Mouse (Mus musculus): Measurements from ENCODE around the gene Gucy1b2. TPM values are rescaled to one million over a fixed set of nuclear protein-coding genes. Genes with fewer than 3 reads are reported as not detected.

The Gucy1b2 gene
- total and polyA plus RNA-seq, 3 experiments, result not detected

- H3K27me3 ChIP-seq (ENCODE audit: insufficient read depth, low read length), result peaks cover 8% of the 10 kb centered on the region; the same call in 1 of the 2 replicates
- ATAC-seq (ENCODE audit: extremely low read depth, insufficient number of reproducible peaks, low FRiP score, poor library complexity, severe bottlenecking) (no peak), DNase-seq (ENCODE audit: low spot score) (no peak)
- TF ChIP-seq TAL1 (conservative IDR thresholded peaks at IDR 0.05; ENCODE audit: low read depth, low read length), result no peak
- no peaks in the 10 kb centered on the region for H3K36me3 ChIP-seq (replicated peaks)
- H3K9me3 ChIP-seq (replicated peaks), result no peaks in the 10 kb centered on the region
- no peaks in the 10 kb centered on the region for H3K4me1 ChIP-seq (ENCODE audit: insufficient read depth, low read depth, low read length)
- no peak overlapping the region for H3K4me3 ChIP-seq (ENCODE audit: low read depth, low read length)
Observed at GRCm38 (mm10) chr14:62389064-62389728, 66.9 kb downstream of the Gucy1b2 start.

GRCm38 (mm10) chr14:62383786-62384299, 72.2 kb downstream of the Gucy1b2 start:
- H3K36me3 ChIP-seq (replicated peaks), result peaks cover 27% of the 10 kb centered on the region
- no peak for ATAC-seq (ENCODE audit: extremely low read depth, insufficient number of reproducible peaks, low FRiP score, poor library complexity, severe bottlenecking)
- H3K27me3 ChIP-seq (ENCODE audit: insufficient read depth, low read length), result no peaks in the 10 kb centered on the region
- no peak overlapping the region for H3K4me3 ChIP-seq (ENCODE audit: low read depth, low read length)
- TF ChIP-seq GATA1 (IDR thresholded peaks at IDR 0.05; ENCODE audit: borderline replicate concordance, low read length) (no peak), CTCF (IDR thresholded peaks at IDR 0.05; ENCODE audit: low read depth, low read length) (no peak), POLR2AphosphoS5 (IDR thresholded peaks at IDR 0.05; ENCODE audit: insufficient replicate concordance, low read depth, low read length) (no peak), TAL1 (conservative IDR thresholded peaks at IDR 0.05; ENCODE audit: low read depth, low read length) (no peak), GATA2 (IDR thresholded peaks at IDR 0.05; ENCODE audit: borderline replicate concordance, low read depth, low read length) (no peak)
- no peaks in the 10 kb centered on the region for H3K9me3 ChIP-seq (replicated peaks)
- no peaks in the 10 kb centered on the region for H3K4me1 ChIP-seq (ENCODE audit: insufficient read depth, low read depth, low read length)
- DNase-seq (ENCODE audit: low spot score), result no peak

GRCm38 (mm10) chr14:62383109-62383508, 73.0 kb downstream of the Gucy1b2 start:
- Histone ChIP-seq H3K4me1 (ENCODE audit: insufficient read depth, low read depth, low read length) (no peaks in the 10 kb centered on the region), H3K4me3 (ENCODE audit: low read depth, low read length) (no peak overlapping the region), H3K27me3 (ENCODE audit: insufficient read depth, low read length) (no peaks in the 10 kb centered on the region), H3K9me3 (replicated peaks) (no peaks in the 10 kb centered on the region), H3K36me3 (replicated peaks) (peaks cover 33% of the 10 kb centered on the region)
- no peak for ATAC-seq (ENCODE audit: extremely low read depth, insufficient number of reproducible peaks, low FRiP score, poor library complexity, severe bottlenecking)
- DNase-seq (ENCODE audit: low spot score), result no peak
- TF ChIP-seq GATA2 (IDR thresholded peaks at IDR 0.05; ENCODE audit: borderline replicate concordance, low read depth, low read length) (no peak), TAL1 (conservative IDR thresholded peaks at IDR 0.05; ENCODE audit: low read depth, low read length) (no peak), GATA1 (IDR thresholded peaks at IDR 0.05; ENCODE audit: borderline replicate concordance, low read length) (no peak), POLR2AphosphoS5 (IDR thresholded peaks at IDR 0.05; ENCODE audit: insufficient replicate concordance, low read depth, low read length) (no peak), CTCF (IDR thresholded peaks at IDR 0.05; ENCODE audit: low read depth, low read length) (no peak)

GRCm38 (mm10) chr14:62380606-62381005, 75.5 kb downstream of the Gucy1b2 start:
- no peak for DNase-seq (ENCODE audit: low spot score)
- ATAC-seq (ENCODE audit: extremely low read depth, insufficient number of reproducible peaks, low FRiP score, poor library complexity, severe bottlenecking), result no peak

GRCm38 (mm10) chr14:62379391-62379790, 76.7 kb downstream of the Gucy1b2 start:
- no peak for ATAC-seq (ENCODE audit: extremely low read depth, insufficient number of reproducible peaks, low FRiP score, poor library complexity, severe bottlenecking)
- peaks cover 62% of the 10 kb centered on the region for H3K36me3 ChIP-seq (replicated peaks)
- H3K9me3 ChIP-seq (replicated peaks), result no peaks in the 10 kb centered on the region
- no peak overlapping the region for H3K4me3 ChIP-seq (ENCODE audit: low read depth, low read length)
- no peaks in the 10 kb centered on the region for H3K4me1 ChIP-seq (ENCODE audit: insufficient read depth, low read depth, low read length)
- H3K27me3 ChIP-seq (ENCODE audit: insufficient read depth, low read length), result no peaks in the 10 kb centered on the region
- no peak for TF ChIP-seq GATA2 (IDR thresholded peaks at IDR 0.05; ENCODE audit: borderline replicate concordance, low read depth, low read length)
- no peak for TF ChIP-seq CTCF (IDR thresholded peaks at IDR 0.05; ENCODE audit: low read depth, low read length)
- no peak for TF ChIP-seq GATA1 (IDR thresholded peaks at IDR 0.05; ENCODE audit: borderline replicate concordance, low read length)
- DNase-seq (ENCODE audit: low spot score), result no peak

More at GRCm38 (mm10) chr14:62380606-62381005, 75.5 kb downstream of the Gucy1b2 start:
- Histone ChIP-seq H3K36me3 (replicated peaks) (peaks cover 52% of the 10 kb centered on the region), H3K4me1 (ENCODE audit: insufficient read depth, low read depth, low read length) (no peaks in the 10 kb centered on the region), H3K27me3 (ENCODE audit: insufficient read depth, low read length) (no peaks in the 10 kb centered on the region), H3K4me3 (ENCODE audit: low read depth, low read length) (no peak overlapping the region), H3K9me3 (replicated peaks) (no peaks in the 10 kb centered on the region)
- TF ChIP-seq GATA2 (IDR thresholded peaks at IDR 0.05; ENCODE audit: borderline replicate concordance, low read depth, low read length) (no peak), POLR2AphosphoS5 (IDR thresholded peaks at IDR 0.05; ENCODE audit: insufficient replicate concordance, low read depth, low read length) (no peak), TAL1 (conservative IDR thresholded peaks at IDR 0.05; ENCODE audit: low read depth, low read length) (no peak), CTCF (IDR thresholded peaks at IDR 0.05; ENCODE audit: low read depth, low read length) (no peak), GATA1 (IDR thresholded peaks at IDR 0.05; ENCODE audit: borderline replicate concordance, low read length) (no peak)

- Histone ChIP-seq H3K27me3 (ENCODE audit: insufficient read depth, low read length) (no peaks in the 10 kb centered on the region), H3K36me3 (replicated peaks) (peaks cover 73% of the 10 kb centered on the region), H3K4me3 (ENCODE audit: low read depth, low read length) (no peak overlapping the region), H3K9me3 (replicated peaks) (no peaks in the 10 kb centered on the region), H3K4me1 (ENCODE audit: insufficient read depth, low read depth, low read length) (no peaks in the 10 kb centered on the region)
- ATAC-seq (ENCODE audit: extremely low read depth, insufficient number of reproducible peaks, low FRiP score, poor library complexity, severe bottlenecking), result no peak
- no peak for DNase-seq (ENCODE audit: low spot score)
- no peak for TF ChIP-seq CTCF (IDR thresholded peaks at IDR 0.05; ENCODE audit: low read depth, low read length)
Observed at GRCm38 (mm10) chr14:62376115-62376514, 80.0 kb downstream of the Gucy1b2 start.

- H3K36me3 ChIP-seq (replicated peaks), result peaks cover 75% of the 10 kb centered on the region
Observed at GRCm38 (mm10) chr14:62375694-62376093, 80.4 kb downstream of the Gucy1b2 start.

More at GRCm38 (mm10) chr14:62375694-62376093, 80.4 kb downstream of the Gucy1b2 start:
- TF ChIP-seq GATA1 (IDR thresholded peaks at IDR 0.05; ENCODE audit: borderline replicate concordance, low read length), result no peak
- no peak for TF ChIP-seq TAL1 (conservative IDR thresholded peaks at IDR 0.05; ENCODE audit: low read depth, low read length)
- no peak for TF ChIP-seq CTCF (IDR thresholded peaks at IDR 0.05; ENCODE audit: low read depth, low read length)
- TF ChIP-seq GATA2 (IDR thresholded peaks at IDR 0.05; ENCODE audit: borderline replicate concordance, low read depth, low read length), result no peak
- TF ChIP-seq POLR2AphosphoS5 (IDR thresholded peaks at IDR 0.05; ENCODE audit: insufficient replicate concordance, low read depth, low read length), result no peak
- H3K9me3 ChIP-seq (replicated peaks), result no peaks in the 10 kb centered on the region
- no peak overlapping the region for H3K4me3 ChIP-seq (ENCODE audit: low read depth, low read length)
- H3K4me1 ChIP-seq (ENCODE audit: insufficient read depth, low read depth, low read length), result no peaks in the 10 kb centered on the region
- no peaks in the 10 kb centered on the region for H3K27me3 ChIP-seq (ENCODE audit: insufficient read depth, low read length)
- ATAC-seq (ENCODE audit: extremely low read depth, insufficient number of reproducible peaks, low FRiP score, poor library complexity, severe bottlenecking), result no peak
- DNase-seq (ENCODE audit: low spot score), result no peak
